12 mouse cellular contexts compared by ENCODE assay signal in genomic region chr5:134614802-134615201, GRCm38 (mm10). TPM values are rescaled to one million over a fixed set of nuclear protein-coding genes. Genes with fewer than 3 reads are reported as not detected.
DNase-seq lines count a peak whose midpoint lies in the region; ATAC-seq and TF ChIP-seq lines count a peak whose summit lies in the region.
"Had no signal": no experiment of that assay in that cellular context is flagged by ENCODE, and none has a peak within 500 bp of the region (broad histone marks: within the 10 kb centered on the region; RNA-seq: fewer than 3 reads in every experiment).

Gene Lat2, minus strand, starts transcription at chr5:134615025.

- peaks cover 49% of the 10 kb centered on the region for H3K36me3 ChIP-seq in forebrain, embryonic 12.5 days (replicated peaks)
- peaks cover 3% of the 10 kb centered on the region; the same call in 1 of the 2 replicates for H3K36me3 ChIP-seq in forebrain, embryonic 11.5 days (ENCODE audit: control insufficient read depth, insufficient read depth, low read length)
- H3K36me3 ChIP-seq in liver, embryonic 13.5 days: peaks cover 41% of the 10 kb centered on the region
- H3K36me3 ChIP-seq in liver, embryonic 11.5 days (ENCODE audit: control insufficient read depth, insufficient read depth, low read length): peaks cover 12% of the 10 kb centered on the region

- WGBS in forebrain, embryonic 12.5 days: 93% methylated on average over 7 of the region's 7 CpGs
- WGBS in forebrain, embryonic 11.5 days: 91% methylated on average over 7 of the region's 7 CpGs
- 69% methylated on average over 7 of the region's 7 CpGs for WGBS in liver, embryonic 13.5 days (ENCODE audit: insufficient replicate concordance)
- 81% methylated on average over 7 of the region's 7 CpGs for WGBS in liver, embryonic 11.5 days
- 70% methylated on average over 7 of the region's 7 CpGs for WGBS in olfactory bulb, adult 2 months

- H3K9ac ChIP-seq in forebrain, embryonic 12.5 days: no peak within 1 kb of the TSS
- H3K9ac ChIP-seq in forebrain, embryonic 11.5 days (ENCODE audit: low read length): no peak within 1 kb of the TSS
- H3K9ac ChIP-seq in liver, embryonic 13.5 days: no peak within 1 kb of the TSS
- no peak within 1 kb of the TSS for H3K9ac ChIP-seq in liver, embryonic 11.5 days (ENCODE audit: low read depth, low read length)
- H3K9ac ChIP-seq: forebrain, embryonic 15.5 days; neural tube, embryonic 13.5 days had no signal

- no peak for DNase-seq in forebrain, embryonic 11.5 days (ENCODE audit: low spot score)
- no peak for DNase-seq in liver, embryonic 13.5 days
- DNase-seq in liver, embryonic 11.5 days (ENCODE audit: low spot score): no peak
- DNase-seq in adrenal gland, postnatal 36 days: no peak
- DNase-seq in thymus, postnatal 14 days: no peak
- DNase-seq: kidney, adult 11 months; lung, postnatal 14 days had no signal

- no peaks in the 10 kb centered on the region for H3K4me1 ChIP-seq in forebrain, embryonic 12.5 days
- H3K4me1 ChIP-seq in forebrain, embryonic 11.5 days (replicated peaks; ENCODE audit: control insufficient read depth, insufficient read depth, low read length): no peaks in the 10 kb centered on the region
- peaks cover 6% of the 10 kb centered on the region for H3K4me1 ChIP-seq in liver, embryonic 13.5 days (replicated peaks)
- H3K4me1 ChIP-seq in liver, embryonic 11.5 days (replicated peaks; ENCODE audit: control insufficient read depth, insufficient read depth, low read length): no peaks in the 10 kb centered on the region; the same call in 1 of the 2 replicates
- peaks cover 18% of the 10 kb centered on the region for H3K4me1 ChIP-seq in olfactory bulb, adult 2 months (ENCODE audit: control insufficient read depth, insufficient read depth, low read length)
- H3K4me1 ChIP-seq: forebrain, embryonic 15.5 days had no signal

- H3K27me3 ChIP-seq in forebrain, embryonic 12.5 days: no peaks in the 10 kb centered on the region
- no peaks in the 10 kb centered on the region for H3K27me3 ChIP-seq in forebrain, embryonic 11.5 days (ENCODE audit: control insufficient read depth, insufficient read depth, low read length)
- H3K27me3 ChIP-seq in liver, embryonic 13.5 days: no peaks in the 10 kb centered on the region
- no peaks in the 10 kb centered on the region for H3K27me3 ChIP-seq in liver, embryonic 11.5 days (replicated peaks; ENCODE audit: control insufficient read depth, insufficient read depth, low read length)
- H3K27me3 ChIP-seq: forebrain, embryonic 15.5 days; neural tube, embryonic 13.5 days had no signal

- no peak for TF ChIP-seq POLR2A in olfactory bulb, adult 2 months (IDR thresholded peaks at IDR 0.05; ENCODE audit: insufficient read depth, low read depth, low read length)

- H3K9me3 ChIP-seq in forebrain, embryonic 12.5 days: no peaks in the 10 kb centered on the region
- H3K9me3 ChIP-seq in forebrain, embryonic 11.5 days (ENCODE audit: control insufficient read depth, low read length): no peaks in the 10 kb centered on the region
- no peaks in the 10 kb centered on the region for H3K9me3 ChIP-seq in liver, embryonic 13.5 days (replicated peaks)
- no peaks in the 10 kb centered on the region for H3K9me3 ChIP-seq in liver, embryonic 11.5 days (ENCODE audit: control insufficient read depth, low read length)
- H3K9me3 ChIP-seq: forebrain, embryonic 15.5 days; neural tube, embryonic 13.5 days had no signal

- ATAC-seq in forebrain, embryonic 12.5 days (ENCODE audit: low FRiP score): no peak
- ATAC-seq in forebrain, embryonic 11.5 days (replicated peaks; ENCODE audit: low FRiP score): no peak
- no peak for ATAC-seq in liver, embryonic 13.5 days (ENCODE audit: low read depth)
- ATAC-seq in liver, embryonic 11.5 days (replicated peaks; ENCODE audit: low FRiP score): no peak
- peak; percentile 36 for ATAC-seq in granulocyte monocyte progenitor cell, adult 5-6 weeks (replicated peaks; ENCODE audit: poor library complexity, severe bottlenecking)

- no peak within 1 kb of the TSS for H3K4me3 ChIP-seq in forebrain, embryonic 12.5 days (replicated peaks)
- H3K4me3 ChIP-seq in forebrain, embryonic 11.5 days (ENCODE audit: low read depth, low read length): no peak within 1 kb of the TSS
- no peak within 1 kb of the TSS for H3K4me3 ChIP-seq in liver, embryonic 13.5 days (replicated peaks)
- no peak within 1 kb of the TSS for H3K4me3 ChIP-seq in liver, embryonic 11.5 days (ENCODE audit: low read depth, low read length)
- H3K4me3 ChIP-seq in olfactory bulb, adult 2 months (ENCODE audit: insufficient read depth, low read depth, low read length): no peak within 1 kb of the TSS
- H3K4me3 ChIP-seq: forebrain, embryonic 15.5 days; neural tube, embryonic 13.5 days had no signal

- TF ChIP-seq CTCF in olfactory bulb, adult 2 months (IDR thresholded peaks at IDR 0.05; ENCODE audit: insufficient read depth, low read depth, low read length): no peak

- 0 out of 2 replicates have a peak within 1 kb of the TSS, but pooled peaks have one; percentile 25 for H3K27ac ChIP-seq in forebrain, embryonic 12.5 days
- no peak within 1 kb of the TSS for H3K27ac ChIP-seq in forebrain, embryonic 11.5 days (ENCODE audit: low read depth, low read length)
- peak within 1 kb of the TSS; percentile 24; the same call in 1 of the 2 replicates for H3K27ac ChIP-seq in liver, embryonic 13.5 days
- no peak within 1 kb of the TSS for H3K27ac ChIP-seq in liver, embryonic 11.5 days (ENCODE audit: low read depth, low read length)
- peak within 1 kb of the TSS; percentile 12; the same call in 1 of the 2 replicates for H3K27ac ChIP-seq in olfactory bulb, adult 2 months (ENCODE audit: insufficient read depth, low read depth, low read length)
- H3K27ac ChIP-seq: forebrain, embryonic 15.5 days; neural tube, embryonic 13.5 days had no signal

- H3K4me2 ChIP-seq in forebrain, embryonic 12.5 days: no peak within 1 kb of the TSS
- no peak within 1 kb of the TSS for H3K4me2 ChIP-seq in forebrain, embryonic 11.5 days (ENCODE audit: low read depth, low read length, severe bottlenecking)
- no peak within 1 kb of the TSS for H3K4me2 ChIP-seq in liver, embryonic 13.5 days
- no peak within 1 kb of the TSS for H3K4me2 ChIP-seq in liver, embryonic 11.5 days
- H3K4me2 ChIP-seq: forebrain, embryonic 15.5 days; neural tube, embryonic 13.5 days had no signal

RNA-seq across cellular contexts. Expression of gene Lat2, which starts in this region (rescaled TPM):
- 3.2 and 4.8 TPM in 2 replicates for polyA plus RNA-seq in forebrain, embryonic 12.5 days (2016; fragmentation: Nextera tagmentation; extraction: Ambion mirVana)
- polyA plus RNA-seq in forebrain, embryonic 11.5 days (2014; fragmentation: Nextera tagmentation; extraction: Ambion mirVana): 2.2 and 3.8 TPM in 2 replicates
- 1.6 TPM in 2 replicates for polyA plus RNA-seq in liver, embryonic 13.5 days (2015; fragmentation: Nextera tagmentation; extraction: Ambion mirVana)
- polyA plus RNA-seq in liver, embryonic 11.5 days (2014; fragmentation: Nextera tagmentation; extraction: Ambion mirVana): 2.0 and 2.1 TPM in 2 replicates
- 43.8 and 50.9 TPM in 2 replicates for total RNA-seq in granulocyte monocyte progenitor cell, adult 5-6 weeks (2014; fragmentation: Nextera tagmentation)
- total RNA-seq in granulocyte monocyte progenitor cell, adult 5-6 weeks (2017): 34.0 TPM in 2 replicates
- not detected in 2 replicates for polyA plus RNA-seq in olfactory bulb, adult 2 months (2012; ENCODE audit: insufficient read depth, insufficient read length, low replicate concordance, missing spikeins)
- 1 to 10 TPM; 3.3 to 4.4 TPM for total RNA-seq in adrenal gland, postnatal 36 days (2021)

Comparison
In these comparisons a context has a peak if more than half of its experiments do, and no peak if none do; other contexts are left out.
1. RNA of gene Lat2 (total RNA-seq): 34.0 to 50.9 TPM in granulocyte monocyte progenitor cell, adult 5-6 weeks; 3.3 to 4.4 TPM in adrenal gland, postnatal 36 days; every median in the first group is over 4 times any median in the second.
2. H3K27ac ChIP-seq: peak in forebrain, embryonic 12.5 days (single experiment), liver, embryonic 13.5 days (single experiment) and olfactory bulb, adult 2 months (single experiment); none in forebrain, embryonic 11.5 days (single experiment) and liver, embryonic 11.5 days (single experiment).